Mouse (Mus musculus) retina, adult 2 months (tissue): ENCODE results near the gene Ccdc30.

ENCODE experiments used
- DNase-seq: peaks from one replicate; pipeline ENCODE4 v3.0.0-alpha.2; 2012; ENCODE audit warnings: low read depth, low spot score

The Ccdc30 gene

DNA sequence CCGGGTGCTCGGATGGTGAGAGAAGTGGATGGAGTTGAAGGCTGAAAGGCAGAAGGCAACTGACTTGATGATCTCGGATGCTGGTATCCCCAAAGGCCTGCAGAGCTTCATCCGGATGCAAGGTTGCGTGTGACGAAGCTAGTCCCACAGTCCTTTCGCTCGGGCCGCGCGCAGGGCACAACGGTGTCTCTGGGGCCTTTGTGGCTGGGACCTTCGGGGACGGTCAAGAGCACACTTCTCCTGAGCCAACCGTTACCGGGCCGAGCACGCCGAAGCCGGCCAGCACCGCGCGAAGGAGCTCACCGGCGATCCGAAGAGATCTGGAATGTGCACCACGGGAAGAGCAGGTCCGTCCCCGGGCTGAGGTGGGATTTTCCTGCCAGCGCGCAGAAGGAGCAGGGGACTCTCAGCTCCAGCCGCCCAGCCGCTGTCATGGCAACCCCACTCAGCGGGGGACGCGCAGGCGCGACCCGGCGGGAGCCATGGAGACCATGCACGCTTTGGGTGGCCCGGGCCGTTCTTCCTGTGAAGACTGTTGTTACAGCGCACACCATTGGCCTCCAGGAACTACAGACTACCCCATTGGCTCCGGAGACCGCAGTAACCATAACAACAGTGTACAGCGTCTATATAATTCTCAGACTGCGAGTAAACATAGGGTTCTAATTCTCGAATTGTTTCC, at the start of gene Ccdc30:
Ccdc30 (minus strand) TSS at position 450 of the 682 bp plus-strand sequence.
- DNase-seq = peak; percentile 43

DNA sequence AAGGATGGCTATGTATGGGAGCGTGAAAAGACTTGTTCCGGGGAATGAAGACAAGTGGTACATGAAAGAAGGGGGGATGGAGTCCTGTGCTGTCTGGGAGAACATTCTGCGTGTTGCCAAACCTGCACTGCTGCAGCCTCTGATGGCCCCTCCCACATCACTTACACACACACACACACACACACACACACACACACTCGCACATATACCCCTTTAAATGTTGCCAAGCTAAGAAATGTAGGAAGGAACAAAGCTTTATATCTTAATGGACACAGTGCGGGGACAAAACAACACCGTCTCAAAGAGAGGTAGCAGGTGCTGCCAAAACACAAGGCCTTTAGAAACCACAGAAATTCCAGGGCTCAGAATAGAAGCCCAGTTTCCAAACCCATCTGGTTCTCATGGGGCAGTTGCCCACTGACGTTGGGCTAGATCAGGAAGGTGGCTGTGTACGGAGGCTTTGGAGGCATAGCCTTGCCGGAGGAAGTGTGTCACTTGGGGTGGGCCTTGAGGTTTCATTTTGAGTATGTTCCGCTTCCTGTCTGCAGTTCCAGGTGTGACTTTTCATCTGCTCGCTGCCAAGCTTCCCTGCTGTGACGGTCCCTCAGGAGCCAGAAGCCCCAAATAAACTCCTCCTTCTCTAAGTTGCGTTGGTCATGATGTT, 48.6 kb upstream of the Ccdc30 start:
- DNase-seq = no peak

DNA sequence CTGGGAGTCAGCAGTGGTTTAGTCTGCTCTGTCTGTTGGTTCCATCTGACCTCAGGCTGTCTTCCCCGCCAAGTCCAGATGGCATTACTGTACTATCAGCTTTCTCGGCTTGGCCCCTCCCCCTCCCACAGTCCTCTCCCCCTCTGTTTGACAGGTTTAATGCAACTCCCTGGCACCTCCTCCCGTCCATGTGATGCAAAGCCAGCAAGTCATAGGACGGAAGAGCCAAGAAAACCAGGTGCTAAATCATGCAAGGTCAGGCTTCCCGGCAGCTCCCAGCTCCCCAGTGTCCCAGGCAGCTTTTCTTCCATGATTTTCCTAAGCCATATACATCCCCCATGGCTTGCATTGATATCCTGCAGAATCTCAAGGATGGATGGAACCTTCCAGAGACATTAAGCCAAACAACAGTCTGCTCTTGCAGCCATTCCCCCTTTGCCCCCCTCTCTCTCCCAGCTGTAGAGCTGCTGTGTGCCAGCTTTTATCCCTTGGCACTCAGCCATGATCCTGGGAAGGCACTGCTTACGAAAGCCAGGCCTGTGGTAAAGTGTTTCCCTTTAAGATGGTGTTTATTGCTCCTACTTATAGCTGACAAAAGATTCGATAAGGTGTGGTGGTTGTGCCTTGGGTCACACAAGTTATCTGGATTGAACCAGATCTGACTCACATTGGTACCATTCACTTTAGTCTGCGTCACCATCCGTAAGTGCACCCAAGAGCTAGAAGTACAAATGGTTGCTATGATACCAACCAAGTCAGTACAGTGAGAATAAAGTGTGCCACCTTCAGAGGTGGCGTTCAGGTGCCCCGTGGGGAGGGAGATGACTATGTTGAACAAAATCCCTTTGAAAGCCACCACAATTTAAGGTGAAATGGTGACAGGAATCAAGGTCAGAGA, 47.8 kb upstream of the Ccdc30 start:
- DNase-seq = peak; percentile 37

DNA sequence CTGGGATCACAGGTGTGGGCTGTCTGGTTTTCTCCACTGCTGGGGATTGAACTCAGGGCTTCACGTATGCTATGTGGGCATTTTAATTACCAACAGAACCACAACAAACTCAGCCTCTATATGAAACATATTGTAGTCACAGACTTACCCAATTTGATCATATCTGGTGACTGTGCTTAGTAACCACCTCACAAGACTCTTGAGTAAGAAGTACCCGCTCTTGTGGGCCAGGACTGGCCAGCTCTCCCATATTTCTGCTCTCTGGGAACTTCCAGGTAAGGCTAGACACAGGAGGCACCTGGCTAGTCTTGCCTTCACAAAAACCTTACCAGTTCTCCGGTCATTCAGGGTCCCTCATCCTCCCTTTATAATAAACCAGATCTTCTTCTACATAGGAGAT, 47.1 kb upstream of the Ccdc30 start:
- no peak for DNase-seq

DNA sequence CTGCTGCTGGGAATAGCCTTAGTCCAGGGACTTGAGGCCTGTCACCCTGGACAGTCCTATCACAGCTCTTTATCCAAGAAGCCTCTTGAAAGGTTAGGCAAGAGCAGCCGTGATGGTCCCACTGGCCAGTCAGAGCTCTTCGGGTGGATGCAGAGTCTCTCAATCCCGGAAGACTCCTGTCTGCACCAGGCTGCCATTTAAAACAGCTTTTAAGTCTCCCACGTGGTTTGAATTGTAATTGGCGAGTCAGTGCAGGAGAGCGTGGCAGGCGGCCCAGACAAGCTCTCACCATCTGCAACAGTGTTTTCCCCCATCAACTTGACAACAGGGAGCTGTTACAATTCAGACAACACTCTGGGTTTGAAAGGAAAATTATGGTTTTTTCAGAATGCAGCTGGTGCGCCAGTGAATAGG, 45.4 kb upstream of the Ccdc30 start:
- DNase-seq = peak; percentile 25

DNA sequence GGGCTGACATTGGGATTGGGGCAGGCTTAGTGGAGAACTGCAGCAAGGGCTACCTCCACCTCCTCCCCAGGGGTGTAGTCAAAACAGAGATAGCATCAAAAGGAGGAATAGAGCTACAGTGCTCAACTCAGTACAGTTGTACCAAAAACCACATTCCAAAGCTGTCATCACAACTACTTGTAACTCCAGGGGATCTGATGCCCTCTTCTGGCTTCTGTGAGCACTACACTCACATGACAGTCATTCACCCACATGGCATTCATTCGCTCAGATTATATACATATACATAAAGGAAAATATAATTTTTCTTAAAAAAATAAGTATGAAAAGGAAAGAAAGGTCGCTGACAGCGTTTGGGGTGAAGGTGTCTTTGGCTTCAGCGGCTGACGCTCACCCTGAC, 45.0 kb upstream of the Ccdc30 start:
- DNase-seq = no peak

DNA sequence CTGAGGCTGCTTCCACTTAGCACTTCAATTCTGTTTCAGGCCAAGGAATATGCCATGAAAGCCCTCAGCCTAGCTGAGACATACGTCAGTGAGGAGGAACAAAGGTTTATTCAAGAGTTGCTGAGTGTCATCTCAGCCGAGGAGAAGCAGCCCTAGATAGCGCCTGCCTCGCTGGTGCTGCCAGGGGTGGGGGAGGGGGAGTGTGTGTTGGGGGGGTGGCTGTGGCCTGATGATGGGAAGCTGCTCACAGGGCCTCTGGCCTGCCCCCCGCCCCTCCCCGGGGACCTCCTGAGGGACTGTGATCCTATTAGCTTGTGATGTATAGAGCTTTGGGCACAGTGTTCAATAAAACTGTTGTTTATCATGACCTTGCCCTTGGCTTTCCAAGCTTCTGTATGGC, 38.2 kb upstream of the Ccdc30 start:
- DNase-seq = no peak

DNA sequence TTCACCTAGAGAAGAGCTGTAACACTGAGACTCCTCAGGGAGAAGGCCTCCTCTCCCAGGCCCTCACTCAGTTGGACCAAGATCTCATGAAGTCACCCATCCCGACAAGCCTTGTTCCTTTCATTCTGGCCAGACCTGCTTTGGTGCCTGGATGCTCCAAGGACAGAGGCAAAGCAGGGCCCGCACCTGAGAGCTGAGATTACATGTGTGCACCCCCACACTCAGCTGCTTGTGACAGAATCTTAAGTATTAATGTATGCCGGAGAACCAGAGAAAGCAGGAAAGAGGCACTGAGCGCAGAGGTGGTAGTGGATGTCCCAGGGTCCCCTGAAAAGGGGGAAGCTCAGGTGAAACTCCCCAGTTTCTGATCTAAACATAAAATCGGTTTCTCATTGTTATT, 37.8 kb upstream of the Ccdc30 start:
- no peak for DNase-seq

DNA sequence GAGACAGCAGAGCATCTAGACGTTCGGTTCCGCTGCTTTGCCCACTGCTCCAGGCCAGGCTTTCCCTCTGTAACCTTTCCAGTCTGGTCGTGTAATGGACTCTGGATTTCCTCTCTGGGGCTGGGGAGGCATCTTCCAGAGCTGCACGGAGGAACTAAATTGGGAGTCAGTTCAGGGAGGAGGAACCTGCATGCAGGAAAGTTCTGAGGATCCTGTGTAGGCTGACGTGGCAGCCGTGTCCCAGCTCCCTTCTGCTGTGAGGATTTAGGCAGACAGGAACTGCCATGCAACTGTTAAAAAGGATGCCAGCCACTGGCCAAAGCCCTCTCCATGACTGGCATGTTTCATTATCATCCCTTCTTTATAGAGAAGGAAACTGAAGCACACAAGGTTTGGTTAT, 35.1 kb upstream of the Ccdc30 start:
- DNase-seq = no peak

DNA sequence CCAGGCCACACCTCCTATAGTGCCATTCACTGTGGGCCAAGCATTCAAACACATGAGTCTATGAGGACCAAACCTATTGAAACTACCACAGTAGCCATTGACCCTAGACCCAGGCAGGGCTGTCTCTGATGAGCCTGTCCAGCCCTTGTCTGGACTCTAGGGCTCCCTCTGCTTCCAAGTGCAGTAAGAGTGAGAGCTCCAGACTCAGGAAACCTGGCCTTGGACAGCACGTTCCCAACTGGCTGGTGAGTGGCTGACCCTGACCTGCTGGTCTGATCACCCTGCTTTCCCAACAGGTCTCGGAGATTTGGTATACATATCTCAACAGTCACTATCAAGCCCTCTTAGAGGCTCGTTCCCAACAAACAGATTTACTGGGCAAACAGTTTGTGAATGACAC, 32.5 kb upstream of the Ccdc30 start:
- no peak for DNase-seq

DNA sequence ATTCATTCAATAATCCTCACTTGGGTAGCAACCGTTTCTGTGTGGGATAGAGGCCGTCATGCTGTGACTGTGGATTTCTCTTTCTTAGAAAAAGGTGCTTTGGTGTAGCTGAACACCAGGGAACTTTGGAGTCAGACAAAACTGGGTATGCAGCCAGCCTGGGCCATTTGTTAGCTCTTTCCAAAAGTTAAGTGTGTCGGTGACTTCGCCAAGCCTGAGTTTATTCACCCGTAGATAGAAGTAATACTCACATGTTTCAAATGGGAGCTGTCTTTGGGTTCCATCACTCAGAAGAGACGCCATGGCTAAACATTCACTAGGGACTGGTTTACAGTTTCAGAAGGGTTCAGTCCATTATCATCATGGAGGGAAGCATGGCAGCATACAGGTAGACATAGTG, 31.9 kb upstream of the Ccdc30 start:
- no peak for DNase-seq

DNA sequence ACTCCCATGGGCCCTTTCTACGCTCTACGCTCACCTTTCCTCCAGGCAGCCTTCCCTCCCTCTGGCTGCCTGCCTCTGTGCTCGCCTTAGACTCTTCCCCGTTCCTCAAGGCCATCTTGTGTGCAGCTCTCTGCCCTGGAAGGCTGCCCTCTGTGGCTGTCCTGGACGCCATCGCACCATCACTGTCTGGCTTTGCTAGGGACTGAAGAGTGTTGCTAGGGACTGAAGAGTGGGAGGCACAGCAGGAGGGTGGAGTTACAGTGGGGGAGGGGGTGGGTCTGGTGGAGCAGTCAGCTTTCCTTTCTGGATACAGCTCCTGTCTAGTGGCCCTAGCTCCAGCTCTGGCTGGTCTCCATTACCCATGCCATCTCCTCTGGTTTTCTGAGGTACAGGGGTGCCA, 27.2 kb upstream of the Ccdc30 start:
- no peak for DNase-seq

DNA sequence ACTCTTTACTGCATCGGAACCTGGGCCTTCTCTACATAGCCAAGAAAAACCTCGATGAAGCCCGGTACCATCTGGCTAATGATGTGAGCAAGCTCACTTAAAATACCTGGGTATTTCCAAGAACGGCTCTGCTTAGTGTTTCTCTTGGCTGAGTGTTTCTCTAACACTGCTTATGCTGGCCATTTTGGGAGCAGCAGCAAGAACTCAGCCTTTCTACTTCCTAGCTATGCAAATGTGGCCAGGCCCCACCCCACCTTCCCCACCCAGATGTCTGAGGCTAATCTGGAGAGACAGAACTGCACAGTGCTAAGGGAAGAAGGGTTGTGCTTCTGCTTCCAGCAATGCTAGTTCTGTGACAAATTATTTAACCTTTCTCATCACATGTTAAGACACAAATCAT, 26.5 kb upstream of the Ccdc30 start:
- no peak for DNase-seq

DNA sequence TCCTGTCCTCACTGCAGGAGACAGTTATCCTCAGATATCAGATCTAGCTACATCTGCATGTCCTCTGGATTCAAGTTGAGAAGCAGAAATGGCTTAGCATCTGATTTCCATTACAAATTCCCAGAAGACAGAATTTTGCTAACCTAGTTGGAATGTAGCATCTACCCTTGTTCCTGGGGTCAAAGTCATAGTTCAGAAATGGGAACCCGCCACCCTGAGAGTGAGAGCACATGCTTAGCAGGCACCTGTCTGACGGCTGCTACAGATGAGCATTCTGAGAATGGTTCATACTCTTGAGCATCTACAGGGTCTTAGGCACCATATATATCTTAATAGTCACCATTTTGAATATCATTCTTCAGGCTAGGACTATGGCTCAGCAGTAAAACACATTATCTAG, 22.6 kb upstream of the Ccdc30 start:
- no peak for DNase-seq

DNA sequence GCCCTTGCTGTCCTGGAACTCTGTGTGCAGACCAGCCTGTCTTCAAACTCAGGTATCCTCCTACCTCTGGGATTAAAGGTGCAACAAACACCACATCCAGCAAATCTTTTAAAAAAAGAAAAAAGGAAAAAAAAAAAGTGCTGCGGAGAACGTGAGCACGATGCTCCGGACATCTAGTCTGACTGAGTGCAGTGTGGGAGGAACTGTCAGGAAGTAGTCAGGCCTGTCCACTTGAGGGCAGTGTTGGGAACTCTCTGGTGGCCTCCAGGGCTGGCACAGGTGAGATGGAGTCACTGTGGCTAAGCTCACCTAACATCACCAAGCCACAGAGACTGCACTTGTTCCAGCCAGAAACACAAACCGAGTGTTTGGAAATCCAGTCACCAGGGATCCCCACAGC, 15.4 kb upstream of the Ccdc30 start:
- no peak for DNase-seq

DNA sequence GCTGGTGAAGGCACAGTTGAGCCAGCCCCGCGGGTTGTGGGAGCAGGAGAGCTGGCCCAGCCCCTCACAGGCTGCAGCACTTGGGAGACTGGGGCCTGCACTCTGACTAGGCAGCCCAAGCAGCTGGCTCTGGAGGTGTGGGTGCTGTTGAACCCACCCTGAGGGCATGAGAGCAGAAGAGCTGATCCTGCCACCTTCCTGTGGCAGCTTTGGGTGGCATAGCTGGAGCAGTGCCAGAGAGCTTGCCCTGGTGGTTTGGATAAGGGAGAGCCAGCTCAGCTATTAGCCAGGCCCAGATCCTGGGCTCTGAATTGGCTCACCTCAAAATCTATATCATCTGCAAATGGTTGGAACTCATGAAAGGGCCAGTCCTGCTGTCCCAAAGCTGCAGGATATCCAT, 12.4 kb upstream of the Ccdc30 start:
- no peak for DNase-seq

DNA sequence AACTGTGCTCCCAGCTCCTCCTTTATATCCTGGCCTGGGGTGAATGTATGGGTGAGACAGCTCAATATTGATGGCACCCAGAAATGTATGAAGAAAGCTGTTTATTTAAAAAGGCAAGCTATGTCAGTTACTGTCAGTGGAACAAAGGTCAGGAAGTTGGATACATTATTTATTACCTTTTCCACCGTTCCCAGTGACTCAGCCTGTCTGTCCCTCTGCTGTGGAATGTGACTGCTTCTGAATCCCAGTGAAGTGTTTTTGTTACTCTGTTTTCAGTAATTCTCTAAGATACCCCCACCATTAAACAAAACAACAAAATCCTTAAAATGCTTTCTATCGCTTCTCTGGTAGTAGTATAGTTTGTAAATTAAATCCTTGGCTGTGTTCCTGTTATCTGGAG, 10.3 kb upstream of the Ccdc30 start:
- no peak for DNase-seq

DNA sequence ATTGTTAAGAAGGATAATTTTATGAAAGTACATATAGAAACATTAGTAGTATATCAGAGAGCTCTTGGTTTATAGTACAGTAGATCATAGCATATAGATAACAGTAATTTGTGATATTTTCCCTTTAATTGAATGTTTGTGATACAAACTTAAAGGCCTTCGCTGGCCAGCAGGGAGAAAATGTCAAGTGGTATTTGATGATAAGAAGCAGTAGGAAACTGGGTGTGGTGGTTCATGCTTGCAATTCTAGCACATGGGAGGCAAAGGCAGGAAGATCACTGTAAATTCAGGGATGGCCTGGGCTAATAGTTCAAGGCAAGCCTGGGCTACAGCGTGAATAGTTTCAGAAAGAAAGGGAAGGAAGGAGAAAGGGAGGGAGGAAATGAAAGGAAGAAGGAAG, 9.8 kb upstream of the Ccdc30 start:
- no peak for DNase-seq

DNA sequence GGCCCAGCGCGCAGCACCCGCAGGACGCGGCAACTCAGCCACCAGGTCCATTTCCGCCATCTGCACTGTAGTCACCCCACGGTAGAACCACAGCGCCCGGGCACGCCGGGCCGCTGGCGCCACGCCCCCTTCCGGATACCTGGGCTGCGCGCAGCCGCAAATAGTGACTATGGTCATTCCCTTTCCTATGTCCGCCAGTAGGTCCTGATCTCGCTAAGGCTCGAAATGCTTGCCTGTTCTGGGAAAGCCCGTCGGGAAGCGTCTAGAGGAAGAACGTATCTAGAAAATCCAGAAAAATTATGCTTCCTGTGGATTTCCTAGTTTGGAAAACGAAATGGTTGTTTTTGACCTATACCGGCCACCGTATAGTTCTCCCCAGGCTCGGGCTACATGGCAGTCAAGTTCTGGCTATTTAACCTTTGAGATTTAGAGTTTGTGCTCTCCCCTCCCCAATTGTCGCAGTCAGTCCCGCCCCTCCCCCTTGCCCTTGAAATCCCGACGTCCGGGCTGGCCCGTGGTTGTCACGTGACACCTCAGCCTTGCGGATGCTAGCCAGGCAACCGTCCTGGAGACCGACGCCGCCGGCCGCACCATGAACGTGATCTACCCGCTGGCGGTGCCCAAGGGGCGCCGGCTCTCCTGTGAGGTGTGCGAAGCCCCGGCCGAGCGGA, 7.1 kb upstream of the Ccdc30 start, which contains the start of the genes Ppcs and Zmynd12:
Ppcs (minus strand) TSS at position 127 of the 671 bp plus-strand sequence.
Zmynd12 (plus strand) TSS at position 521 of the 671 bp plus-strand sequence.
- DNase-seq = peak; percentile 77

DNA sequence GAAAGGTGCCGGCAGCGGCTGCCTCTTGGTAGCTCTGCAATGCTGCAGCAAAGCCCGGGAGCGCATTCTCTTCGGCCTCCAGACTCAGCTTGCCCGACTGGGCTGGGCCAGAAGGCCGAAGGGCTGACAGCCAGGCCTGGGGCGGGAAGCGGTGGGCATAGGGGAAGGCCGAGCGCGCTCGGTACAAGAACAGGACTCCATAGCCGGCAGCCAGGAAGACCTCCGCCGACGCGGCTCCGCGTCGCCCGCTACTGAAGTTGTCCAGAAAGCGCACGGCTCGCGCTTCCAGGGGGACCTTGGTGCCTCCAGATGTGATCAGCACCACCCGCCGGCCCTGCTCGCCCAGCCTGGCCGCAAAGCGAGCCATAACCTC, 6.6 kb upstream of the Ccdc30 start:
- no peak for DNase-seq

DNA sequence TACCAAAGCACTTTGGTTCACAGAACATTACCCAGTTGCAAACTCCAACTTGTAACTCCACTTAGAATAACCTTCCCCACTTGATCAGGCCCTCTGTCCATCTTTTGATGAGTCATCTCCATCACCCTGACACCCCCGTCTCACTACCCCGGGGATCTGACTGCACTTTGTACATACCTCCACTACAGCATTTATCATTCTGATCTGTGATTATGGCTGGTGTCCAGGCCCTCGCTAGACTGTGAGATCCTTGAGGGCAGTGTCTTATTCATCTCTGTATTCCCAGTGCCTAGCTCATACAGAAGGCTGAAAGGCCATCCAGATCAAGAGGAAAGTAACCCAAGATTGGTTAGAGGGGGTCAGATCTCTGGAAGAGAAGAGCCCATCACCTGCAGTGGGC, 5.9 kb upstream of the Ccdc30 start:
- no peak for DNase-seq

DNA sequence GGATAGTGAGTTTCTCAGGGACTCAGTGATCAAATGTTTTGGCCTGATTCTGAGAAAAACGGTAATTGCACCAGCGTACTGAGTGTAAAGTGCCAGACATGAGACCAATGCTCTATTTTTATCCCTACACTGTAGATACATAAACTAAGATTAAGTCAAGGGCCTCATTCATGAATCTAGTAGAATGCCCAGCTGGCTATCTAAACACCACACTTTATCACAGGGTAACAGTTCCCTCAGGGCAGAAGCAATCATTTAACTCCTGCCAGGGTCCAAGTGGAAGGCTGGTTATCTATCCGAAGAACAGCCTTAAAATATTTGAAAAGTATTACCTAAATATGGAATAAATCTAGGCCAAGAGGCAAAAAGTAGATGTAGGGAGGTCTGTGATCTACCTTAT, 2.6 kb upstream of the Ccdc30 start:
- DNase-seq = no peak
